Mouse (Mus musculus): Measurements from ENCODE around the gene Lrfn3.

Lrfn3 gene

DNA sequence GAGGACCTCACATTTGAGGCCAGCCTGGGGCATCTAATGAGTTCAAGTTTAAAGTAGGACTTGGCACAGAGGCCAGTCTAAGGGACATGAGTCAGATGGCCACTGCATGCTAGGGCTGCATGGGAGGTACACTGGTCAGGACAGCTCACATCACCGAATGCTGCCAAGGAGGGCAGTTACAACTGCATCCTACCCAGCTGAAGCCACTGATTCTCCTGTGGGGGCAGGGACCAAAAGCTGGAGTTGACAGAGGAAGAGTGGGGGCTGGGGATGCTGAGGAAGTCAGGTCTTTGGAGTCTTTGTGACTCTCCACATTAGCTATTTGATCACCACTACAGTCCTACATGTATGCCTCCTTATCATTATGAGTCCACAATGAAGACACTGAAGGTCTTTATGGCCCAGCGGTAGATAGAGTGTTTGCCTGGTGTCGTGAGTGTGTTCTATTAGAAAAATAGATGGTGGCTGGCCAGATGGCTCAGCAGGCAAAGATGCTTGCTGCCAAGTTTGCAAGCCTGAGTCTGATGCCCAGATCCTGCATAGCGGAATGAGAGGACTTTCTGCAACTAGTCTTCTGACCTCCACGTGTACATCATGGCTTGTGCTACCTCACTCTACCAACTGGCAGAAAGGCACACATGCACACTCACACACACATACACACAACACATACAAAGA lies 23.0 kb downstream of the Lrfn3 start:
- DNase-seq = peak; percentile 82 to 85

DNA sequence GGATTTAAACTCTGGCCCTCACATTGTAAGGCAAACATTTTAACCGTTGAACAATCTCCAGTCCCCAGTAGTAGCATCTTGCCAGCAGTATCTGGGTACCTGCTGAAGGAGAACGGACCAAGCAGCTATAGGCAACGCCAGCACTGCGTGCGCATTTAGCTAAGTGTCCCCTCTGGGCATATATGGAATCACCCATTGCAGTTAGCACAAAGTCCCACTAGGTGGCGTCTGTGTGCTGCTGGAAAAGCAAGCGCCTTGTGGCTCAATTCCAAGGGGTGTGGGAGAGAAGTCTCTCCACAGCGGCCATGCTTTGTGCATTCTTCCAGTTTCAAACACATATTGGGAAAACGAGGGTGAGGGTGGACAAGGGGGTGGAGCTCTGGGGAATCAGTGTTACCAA lies 26.2 kb downstream of the Lrfn3 start:
- DNase-seq = peak; percentile 92 to 96

DNA sequence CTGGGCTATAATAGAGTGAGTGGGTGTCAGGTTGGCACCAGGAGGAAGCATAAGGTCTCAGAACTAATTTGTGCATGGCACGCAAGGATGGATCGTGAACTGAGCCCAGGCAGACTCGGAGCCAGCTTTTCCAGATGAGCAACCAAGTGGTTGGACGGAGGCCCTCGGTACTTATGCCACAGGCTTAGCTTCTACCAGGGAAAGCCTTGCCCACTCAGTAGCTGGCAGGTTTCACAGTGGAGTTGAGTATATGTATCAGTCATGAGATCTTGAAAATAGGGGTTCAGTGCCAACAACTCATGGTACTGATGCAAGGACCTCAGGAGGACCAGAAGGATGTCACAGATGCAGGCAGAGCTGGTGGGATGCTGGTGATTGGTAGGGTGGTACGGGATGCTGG lies 26.9 kb downstream of the Lrfn3 start:
- no peak for DNase-seq

DNA sequence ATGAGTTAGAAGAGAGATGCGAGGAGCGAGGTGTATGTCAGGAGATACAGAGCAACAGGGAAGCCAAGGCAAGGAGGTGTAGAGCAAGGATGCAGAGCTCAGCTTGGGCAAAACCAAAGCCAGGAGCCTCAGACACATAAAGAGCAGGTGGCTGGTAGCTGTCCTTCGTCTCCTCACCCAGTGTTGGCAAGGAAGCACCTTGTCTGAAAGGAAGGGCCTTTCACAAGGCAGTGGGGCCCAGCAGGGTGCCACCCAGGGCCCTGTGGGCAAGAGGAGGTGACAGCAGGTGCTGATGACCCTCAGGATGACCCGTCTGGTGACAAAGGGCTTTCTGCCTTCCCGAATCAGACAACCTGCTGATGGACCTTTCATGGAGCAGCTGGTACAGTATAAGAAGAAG lies 28.0 kb downstream of the Lrfn3 start:
- DNase-seq = peak; percentile 47 to 70

DNA sequence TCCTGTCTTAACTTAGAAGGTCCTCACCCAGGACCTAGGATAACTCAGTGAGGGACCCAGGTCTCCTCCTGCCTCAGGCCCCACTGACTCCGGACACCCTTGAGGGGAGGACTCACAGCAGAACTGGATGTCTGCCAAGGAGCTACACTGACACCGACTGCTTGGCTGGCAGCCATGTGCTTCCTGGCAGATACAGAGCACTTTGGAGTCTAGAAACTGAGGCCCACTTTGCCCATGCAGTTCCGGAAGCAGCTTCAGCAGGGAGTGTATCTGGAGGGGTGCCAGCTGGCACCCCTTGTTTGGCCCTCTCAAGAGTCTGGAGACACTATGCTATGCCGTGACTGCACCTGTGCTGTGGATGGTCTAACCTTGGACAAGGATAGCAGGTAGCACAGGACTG lies 29.1 kb downstream of the Lrfn3 start:
- DNase-seq = peak; percentile 88 to 91

DNA sequence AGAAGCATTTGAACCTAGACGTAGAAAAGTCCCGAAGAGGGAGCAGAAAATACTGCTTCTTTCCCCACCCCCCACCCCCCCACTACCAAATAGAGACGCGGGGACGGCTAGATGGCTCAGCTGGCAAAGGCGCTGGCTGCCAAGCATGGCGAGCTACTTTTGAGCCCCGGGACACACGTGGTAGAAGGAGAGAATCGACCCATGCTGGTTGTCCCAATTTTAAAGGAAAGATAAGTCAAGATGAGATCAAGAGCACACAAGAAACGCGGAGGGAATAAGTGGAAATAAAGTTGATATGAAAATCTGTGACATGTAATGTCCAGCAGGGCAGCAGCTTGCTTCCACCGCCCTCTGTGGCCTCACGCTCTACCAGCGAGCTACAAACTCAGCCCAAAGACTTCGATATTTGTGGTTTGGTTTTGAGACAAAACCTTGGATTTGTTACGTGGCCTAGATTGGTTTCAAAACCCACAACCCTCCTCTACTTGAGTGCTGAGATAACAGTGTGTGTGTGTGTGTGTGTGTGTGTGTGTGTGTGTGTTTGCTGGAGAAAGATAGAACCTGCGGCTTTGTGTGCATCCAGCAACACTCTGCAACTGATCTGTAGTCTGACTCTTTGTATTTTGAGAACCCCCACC lies 29.8 kb downstream of the Lrfn3 start:
- no peak for DNase-seq

DNA sequence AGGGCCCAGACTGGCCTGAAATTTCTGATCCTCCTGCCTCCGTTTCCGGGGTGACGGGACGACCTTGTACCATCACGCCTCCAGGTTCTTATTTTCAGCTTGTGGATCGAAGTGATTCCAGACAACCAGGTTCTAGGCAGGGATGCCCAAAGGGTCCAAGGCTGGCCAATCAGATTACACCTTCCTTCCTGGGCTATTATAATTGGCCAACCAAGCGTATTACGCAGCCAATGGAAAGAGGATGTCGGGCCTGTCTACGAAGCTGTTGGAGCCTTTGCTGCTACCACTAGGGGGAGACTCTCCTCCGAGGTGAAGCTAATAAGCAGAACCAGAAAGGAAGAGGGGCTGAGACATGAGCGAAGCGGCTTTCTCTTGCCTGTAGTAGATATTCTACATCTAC lies 30.7 kb downstream of the Lrfn3 start:
- peak; percentile 89 to 94 for DNase-seq

DNA sequence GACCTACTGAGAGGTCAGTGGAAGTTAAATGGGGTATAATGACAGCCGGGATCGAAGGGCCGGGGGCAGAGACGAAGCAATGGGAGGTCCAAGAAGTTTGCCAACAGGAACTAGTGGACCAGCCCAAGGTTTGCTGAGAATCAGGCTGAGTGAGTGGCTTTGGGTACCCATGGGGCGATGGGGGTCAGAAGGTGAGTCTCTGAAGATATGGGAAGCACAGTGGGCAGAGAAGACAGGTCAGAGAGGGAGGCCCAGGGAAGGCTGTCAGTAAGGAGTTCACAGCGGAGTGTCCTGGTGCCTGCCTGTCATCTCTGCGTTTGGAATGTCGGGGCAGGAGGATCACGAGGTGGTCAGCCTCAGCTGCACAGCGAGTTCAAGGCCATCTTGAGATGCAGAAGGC lies 34.2 kb downstream of the Lrfn3 start:
- no peak for DNase-seq

DNA sequence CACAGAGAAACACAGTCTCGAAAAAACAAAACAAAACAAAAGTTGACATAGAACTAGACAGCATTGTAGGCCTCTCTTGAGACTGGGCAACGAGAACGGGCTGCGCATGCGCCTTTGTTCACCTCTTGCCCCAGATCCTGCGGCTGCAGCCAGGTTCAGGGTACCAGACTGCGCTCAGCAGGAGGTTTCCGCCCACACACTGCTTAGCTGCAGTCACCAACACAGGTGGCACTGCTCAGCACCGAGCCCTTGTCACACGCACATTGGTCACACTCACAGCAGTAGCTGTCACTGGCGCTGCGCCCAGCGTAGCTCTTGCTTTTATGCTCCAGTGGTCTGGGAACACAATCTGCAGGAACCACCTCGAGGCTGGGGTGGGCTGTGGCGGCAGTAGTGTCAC lies 35.4 kb downstream of the Lrfn3 start:
- peak; percentile 98 for DNase-seq

DNA sequence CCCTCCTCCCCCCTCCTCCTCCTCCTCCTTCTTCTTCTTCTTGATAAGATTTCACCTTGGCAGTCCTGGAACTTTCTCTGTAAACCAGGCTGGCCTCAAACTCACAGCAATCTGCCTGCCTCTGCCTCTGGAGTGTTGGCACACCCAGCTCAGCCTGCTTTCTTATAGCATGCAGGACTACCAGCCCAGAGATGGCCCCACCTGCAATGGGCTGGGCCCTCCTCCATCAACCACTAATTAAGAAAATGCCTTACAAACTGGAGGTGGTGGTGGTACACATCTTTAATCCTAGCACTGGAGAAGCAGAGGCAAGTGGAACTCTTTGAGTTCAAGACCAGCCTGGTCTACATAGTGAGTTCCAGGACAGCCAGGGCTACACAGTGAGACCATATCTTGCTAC lies 36.1 kb downstream of the Lrfn3 start:
- DNase-seq = no peak

DNA sequence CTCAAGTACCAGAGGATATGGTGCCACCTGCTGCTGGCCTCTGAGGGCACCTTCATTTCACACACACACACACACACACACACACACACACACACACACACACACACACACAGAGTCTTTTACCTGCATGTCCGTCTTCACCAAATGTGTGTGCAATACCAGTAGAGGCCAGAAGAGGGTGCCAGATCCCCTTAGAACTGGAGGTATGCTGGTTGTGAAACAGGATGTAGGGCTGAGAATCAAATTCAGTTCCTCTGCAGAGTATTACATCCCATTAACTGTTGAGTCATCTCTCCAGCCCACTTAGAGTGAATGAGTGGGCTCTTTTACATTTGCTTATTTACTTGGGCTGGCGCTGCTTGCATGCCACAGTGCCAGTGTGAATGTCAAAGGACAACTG lies 37.2 kb downstream of the Lrfn3 start:
- DNase-seq = peak in 1 of 2 experiments; percentile 72

DNA sequence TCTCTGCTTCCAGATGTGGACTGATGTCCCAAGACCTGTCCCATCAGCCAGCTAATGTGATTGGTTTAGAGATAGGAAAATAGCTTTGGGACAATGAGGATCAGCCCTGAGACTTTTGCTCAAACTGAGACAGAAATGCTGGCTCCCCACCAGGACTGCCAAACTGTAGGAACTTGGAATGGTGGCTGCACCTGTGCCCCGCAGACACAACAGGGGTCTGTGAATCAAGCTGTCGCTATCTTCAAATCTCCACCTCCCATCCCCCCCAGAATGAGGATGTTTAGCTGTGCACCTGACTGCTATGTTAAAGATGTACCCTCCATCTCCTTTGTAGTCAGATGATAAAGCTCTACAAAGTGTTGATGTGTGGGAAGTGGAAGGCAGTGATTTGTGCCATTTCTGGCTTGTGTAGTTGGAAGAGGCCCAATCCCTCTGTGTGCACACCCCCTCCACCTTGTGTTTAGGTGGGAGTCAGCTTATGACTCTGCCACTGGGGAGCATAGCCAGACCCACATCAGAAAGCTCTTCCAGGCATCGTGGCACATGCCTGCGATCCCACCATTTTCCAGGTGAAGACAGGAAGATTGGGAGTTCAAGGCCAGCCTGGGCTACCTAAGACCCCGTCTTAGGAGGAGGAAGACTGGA lies 38.1 kb downstream of the Lrfn3 start:
- peak in 1 of 2 experiments; percentile 17 for DNase-seq

DNA sequence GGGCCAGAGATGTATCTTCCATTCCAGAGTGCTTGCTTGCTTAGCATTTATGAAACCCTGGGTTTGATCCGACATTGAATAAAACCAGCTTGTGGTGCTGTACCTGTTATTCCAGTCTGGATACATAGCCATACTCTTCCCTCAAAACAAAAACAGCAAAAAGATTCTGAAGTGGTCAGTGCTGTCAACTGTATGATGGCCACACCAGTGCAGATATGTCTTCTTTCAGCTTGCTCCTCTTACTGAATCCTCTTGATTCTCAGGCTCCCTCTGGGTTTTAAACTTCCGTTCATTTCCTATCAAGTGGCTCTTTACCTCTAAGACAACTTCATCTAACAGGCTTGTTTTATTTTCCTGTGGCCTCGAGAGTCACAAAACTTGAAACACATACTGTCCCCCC lies 38.8 kb downstream of the Lrfn3 start, which contains the start of gene Sdhaf1:
TSS of gene Sdhaf1 (minus strand) at position 101 of the 400 bp plus-strand sequence.
- no peak for DNase-seq

DNA sequence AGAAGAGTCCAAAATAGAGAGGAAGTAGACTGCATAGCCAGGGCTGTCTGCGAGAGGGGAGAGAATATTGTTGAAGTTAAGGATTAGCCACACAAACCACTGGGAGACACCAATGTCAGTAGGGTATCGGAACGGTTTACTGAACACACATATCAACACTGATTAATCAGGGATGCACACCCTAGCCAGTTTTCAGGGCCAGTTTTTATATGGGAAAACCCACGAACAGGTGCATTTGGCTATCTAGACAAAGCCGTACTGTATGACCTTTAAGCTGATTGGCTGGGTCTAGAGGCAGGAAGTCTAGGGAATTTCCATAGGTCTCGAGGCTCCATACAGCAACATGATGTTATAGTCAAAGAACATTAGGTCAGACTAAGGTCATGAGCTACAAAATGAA lies 39.7 kb downstream of the Lrfn3 start:
- no peak for DNase-seq

DNA sequence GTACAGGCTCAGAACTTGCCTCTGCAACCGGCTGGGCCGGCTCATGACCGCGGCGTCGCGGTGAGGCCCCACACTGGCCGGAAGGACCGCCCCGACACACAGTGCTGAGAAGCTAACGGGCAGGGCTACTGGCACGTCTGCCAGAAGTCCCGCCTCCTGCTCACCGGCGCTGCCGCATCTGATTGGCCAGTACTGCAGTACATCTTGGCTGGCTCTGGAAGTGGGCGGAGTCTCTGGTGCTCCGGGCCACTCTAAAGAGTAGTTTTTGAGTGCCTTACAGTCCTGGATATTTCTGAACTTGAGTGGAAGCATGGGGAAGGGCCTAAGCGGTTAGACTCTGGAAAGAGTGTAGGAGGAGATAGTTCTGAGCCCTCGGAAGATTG lies 40.3 kb downstream of the Lrfn3 start:
- peak; percentile 97 to 99 for DNase-seq

DNA sequence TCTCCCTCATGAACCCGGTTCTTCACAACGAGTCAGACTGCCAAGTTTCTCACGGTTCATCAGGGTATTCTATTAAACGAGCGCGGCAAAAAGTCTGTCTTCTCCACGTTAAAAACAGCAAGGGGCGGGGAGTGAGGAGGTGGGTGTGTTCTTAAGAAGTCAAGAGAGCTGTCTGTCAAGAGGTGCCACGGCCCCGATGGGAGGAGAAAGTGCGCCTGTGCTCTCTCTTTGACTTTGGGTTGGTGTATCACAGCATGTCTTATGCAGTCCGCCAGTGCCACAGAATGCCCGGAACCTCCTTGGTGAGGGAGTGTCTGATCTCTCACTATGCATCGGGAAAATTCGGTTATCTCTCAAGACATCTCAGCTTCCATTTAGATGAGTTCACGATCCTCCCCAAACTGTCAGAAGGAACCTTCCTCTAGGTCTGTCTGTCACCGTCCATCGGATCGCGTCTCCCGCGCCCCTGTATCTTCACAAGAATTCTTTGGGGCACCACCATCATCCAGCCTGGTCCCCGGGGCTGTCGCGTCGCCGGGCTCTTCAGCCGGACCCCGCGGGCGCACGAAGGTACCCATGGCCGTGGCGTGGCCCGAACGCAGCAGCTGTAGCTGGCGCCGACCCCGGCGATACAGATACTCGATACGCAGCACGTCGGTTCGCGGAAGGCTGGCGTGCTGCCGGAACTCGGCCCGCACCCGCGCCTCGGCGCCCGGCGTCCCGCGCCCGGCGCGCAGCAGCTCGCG lies 40.9 kb downstream of the Lrfn3 start, which contains the start of gene E130208F15Rik:
TSS of gene E130208F15Rik (plus strand) at position 202 of the 746 bp plus-strand sequence.
- DNase-seq = peak; percentile 77 to 83

DNA sequence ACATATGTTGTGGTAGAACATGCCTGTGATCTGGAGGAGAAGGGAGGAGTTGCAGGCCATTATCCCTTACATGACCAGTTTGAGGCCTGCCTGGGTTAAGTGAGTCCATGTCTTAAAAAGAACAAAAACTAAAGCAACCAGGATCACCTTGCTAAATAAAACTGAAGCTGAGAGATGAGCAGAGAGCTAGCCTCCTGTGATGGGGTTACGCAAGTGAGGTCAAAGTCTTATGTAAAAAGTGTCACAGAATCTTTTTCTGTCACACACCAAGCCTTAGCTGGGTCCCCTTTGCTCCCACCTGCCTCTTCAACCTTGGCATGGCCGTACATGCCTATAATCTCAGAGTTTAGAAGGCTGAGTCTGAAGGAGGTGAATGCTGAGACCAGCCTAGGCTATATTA lies 41.6 kb downstream of the Lrfn3 start:
- peak; percentile 6 to 12 for DNase-seq

DNA sequence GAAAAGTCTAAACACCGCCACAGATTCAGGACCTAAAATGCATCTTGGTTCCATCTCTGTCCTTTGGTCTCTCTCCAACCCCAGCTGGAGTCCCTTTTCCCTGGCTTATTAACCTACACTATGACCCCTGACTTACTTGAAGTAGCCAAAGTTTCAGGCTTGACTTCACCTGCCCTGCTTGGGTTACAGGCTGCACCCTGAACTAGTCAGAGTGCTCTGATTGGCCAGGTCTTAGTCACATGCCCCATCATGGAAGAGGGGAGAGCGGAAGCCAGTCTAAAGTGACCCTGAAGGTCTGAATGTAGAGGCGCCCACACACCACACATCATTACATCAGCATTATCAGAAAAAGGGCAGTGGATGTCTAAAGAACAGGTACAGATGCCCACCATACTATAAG lies 44.4 kb downstream of the Lrfn3 start:
- no peak for DNase-seq

DNA sequence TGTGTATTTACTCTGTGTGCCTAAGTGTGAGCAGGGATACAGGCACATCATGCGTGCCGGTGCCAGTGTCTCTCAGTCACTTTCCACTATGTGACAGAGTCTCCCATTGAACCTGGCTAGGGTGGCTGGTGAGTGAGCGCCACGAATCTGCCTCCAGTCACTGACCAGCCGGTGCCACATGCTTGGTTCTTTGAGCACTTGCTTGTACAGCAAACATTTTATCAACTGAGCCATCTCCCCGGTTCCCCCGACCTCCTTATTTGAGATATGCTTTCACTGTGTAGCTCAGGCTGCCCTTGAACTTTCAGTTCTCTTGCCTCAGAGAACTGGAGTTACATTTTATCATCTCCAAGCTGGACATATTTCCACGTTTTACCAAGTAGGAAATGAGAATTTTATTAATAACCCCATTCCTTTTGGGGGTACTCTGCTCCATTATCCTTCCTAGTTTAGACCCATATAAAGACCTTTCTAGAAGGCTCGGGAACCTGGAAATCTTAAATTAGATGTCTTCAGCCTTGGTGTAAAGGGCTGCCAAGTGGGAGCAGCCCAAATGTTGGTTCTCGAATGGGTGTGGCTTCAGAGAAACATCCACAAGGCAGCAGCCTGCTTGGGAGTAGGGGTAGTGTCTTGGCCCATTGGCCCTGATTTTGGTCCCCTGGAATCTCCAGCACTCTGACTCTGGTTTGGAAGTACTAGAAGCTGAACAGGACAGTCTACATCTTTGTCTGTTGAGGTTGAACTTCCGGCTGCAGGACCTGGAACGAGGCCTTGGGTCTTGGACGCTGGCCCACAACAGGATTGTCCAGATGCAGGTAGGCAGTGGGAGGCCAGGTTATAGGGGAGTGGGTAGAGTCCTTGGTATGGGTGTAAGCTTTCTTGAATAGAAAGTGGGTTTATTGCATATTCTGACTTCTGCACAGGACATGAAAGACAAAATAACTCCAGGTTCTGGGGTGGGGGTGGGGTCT lies 46.7 kb downstream of the Lrfn3 start:
- DNase-seq = peak in 1 of 2 experiments; percentile 19

DNA sequence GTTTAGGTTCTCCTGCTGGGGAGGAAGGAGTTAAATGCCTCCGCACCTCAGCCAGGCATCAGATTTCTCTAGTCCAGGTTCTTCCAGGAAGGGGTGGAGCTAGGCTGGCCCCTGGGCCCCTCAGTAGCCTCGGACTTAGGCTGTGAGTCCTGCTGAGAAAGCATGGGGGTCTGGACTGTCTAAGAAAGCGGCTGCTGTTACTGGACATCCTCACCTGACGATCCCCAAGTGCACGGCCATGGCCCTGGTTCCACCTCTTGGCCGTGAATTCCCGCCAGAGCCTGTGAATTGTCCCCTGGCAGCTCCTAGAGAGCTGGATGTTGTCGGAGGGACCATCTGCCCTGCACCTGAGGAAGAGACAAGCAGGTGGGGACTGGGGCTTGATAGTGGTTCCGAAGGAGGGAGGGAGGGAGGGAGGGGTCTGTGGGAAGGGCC lies 47.8 kb downstream of the Lrfn3 start, which contains the start of gene Syne4:
TSS of gene Syne4 (plus strand) at position 87 of the 435 bp plus-strand sequence.
- peak; percentile 56 to 65 for DNase-seq

DNA sequence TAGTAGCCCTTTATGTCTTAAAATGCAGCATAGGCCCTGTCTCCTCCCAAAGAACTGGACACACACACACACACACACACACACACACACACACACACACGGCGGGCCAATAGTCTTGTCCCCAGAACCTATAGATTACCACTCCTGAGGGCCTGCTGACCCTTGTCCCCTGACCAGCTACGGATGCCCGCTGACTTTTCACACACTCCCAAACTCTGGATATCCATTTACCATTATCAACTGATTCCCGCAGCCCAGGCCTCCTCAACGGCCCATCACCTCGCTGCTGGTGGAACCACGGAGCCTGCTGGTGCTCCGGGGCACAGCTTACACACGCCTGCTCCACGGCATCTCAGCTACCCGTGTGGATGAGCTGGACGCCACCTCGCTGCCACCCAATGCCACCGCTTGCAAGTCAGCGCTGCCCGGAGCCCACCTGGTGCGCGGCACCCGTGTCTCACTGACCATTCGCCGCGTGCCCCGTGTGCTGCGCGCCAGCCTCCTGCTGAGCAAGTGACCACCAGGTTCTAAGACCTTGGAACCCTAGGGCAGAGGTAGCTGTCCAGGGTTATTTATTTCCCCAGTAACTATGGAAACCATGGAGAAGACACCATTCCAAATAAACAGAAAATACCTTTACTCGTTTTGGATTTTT lies 48.8 kb downstream of the Lrfn3 start:
- peak in 1 of 2 experiments; percentile 27 for DNase-seq
